Mouse (Mus musculus) megakaryocyte, embryonic 14.5 days (primary cell): ENCODE data around the gene Plekhg4. TPM values are rescaled to one million over a fixed set of nuclear protein-coding genes. Genes with fewer than 3 reads are reported as not detected.
A peak's percentile ranks its signal among the peaks of the same experiment; 100 is the strongest.

ENCODE experiments used
- H3K27me3 ChIP-seq: replicated peaks from 2 replicates; pipeline ENCODE3; 2012; ENCODE audit warnings: inconsistent platforms
- H3K36me3 ChIP-seq: replicated peaks from 2 replicates; pipeline ENCODE3; 2012; ENCODE audit warnings: low read length, inconsistent platforms, mixed read lengths
- H3K4me1 ChIP-seq: 2 replicates; pipeline ENCODE4 v1.6.1; 2012; ENCODE audit warnings: inconsistent platforms
- H3K4me3 ChIP-seq: replicated peaks from 2 replicates; pipeline ENCODE3; 2012; ENCODE audit warnings: moderate library complexity, mild to moderate bottlenecking, inconsistent platforms
- H3K9me3 ChIP-seq: 2 replicates; pipeline ENCODE4 v1.6.1; 2012; ENCODE audit warnings: inconsistent platforms
- FLI1 ChIP-seq: IDR thresholded peaks from 2 replicates; pipeline ENCODE4 v1.6.1; 2012; ENCODE audit warnings: low read length, inconsistent platforms, mixed read lengths
- GATA1 ChIP-seq: IDR thresholded peaks from 3 replicates; pipeline ENCODE4 v1.6.1; 2012; ENCODE audit warnings: mixed read lengths, low read length, inconsistent platforms, borderline replicate concordance
- polyA plus RNA-seq: library from polyadenylated mRNA; stranded (reverse); fragments of >175 nt; gene quantifications from 2 replicates; pipeline ENCODE4 v1.2.3, GENCODE M21; 2012; ENCODE audit warnings: low replicate concordance; ENCODE audit not compliant: insufficient read depth

The Plekhg4 gene
- polyA plus RNA-seq, 1 experiment, result 0.02 TPM

DNA sequence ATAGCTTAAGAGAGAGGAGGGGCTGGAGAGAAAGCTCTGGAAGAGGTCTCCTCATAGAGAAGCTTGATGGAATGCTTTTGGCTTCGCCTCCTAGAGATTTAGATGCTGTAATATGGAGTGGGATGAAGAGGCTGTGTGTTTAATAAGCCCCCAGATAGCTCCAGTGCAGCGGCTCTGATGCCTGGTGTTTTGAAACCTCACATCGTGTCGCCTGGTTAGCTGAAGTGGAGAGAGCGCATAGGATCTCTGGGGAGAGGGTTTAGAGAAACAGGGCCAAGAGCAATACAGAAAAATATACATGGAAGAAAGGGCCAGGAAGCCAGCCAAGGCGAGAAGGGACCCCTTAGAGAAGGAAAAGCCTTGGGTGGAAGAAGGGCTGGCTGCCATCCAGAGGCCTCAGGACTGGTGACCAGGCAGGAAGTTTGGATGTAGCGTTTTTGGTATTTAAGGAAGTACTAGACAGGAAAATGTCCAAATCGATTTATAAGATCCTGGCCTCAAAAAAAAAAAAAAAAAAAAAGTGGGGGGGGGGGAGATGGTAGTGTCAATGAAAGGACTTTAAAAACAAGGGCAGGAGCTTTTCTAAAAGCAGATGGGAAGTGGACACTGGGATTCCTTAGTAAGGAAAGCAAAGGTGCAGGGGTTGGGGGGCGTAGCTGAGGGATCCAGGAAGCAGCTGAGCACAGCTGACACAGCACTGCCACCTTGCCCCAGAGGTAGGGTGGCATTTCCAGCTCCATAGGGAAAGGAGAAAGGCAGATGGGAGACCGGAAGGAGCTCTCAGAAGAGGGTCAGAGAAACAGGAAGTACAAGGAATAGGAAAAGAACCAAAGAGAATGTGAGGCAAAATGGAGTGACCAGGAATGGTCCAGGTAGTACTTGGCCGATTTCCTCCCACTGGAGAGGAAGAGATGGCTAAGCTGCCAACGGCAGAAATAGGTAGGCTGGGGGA, 11.0 kb upstream of the Plekhg4 start:
- Histone ChIP-seq H3K9me3 (no peaks in the 10 kb centered on the region), H3K36me3 (peaks cover 2% of the 10 kb centered on the region), H3K4me1 (peaks cover 32% of the 10 kb centered on the region), H3K4me3 (no peak overlapping the region), H3K27me3 (peaks cover 19% of the 10 kb centered on the region)
- TF ChIP-seq FLI1, result no peak
- TF ChIP-seq GATA1, result no peak

DNA sequence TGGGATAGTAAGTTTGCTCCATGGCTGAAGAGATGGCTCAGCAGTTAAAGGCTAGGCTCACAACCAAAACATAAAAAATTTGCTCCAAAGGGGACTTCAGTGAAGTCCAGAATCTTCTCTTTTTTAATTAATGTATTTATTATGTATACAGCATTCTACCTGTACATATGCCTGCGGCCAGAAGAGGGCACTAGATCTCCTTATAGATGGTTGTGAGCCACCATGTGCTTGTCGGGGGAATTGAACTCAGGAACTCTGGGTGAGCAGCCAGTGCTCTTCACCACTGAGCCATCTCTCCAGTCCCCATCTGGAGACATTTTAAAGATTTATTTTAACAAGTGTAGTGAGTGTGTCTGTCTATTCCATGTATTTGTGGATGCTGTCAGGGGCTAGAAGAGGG, 6.0 kb upstream of the Plekhg4 start:
- Histone ChIP-seq H3K4me1 (peaks cover 18% of the 10 kb centered on the region), H3K27me3 (peaks cover 47% of the 10 kb centered on the region)
- TF ChIP-seq FLI1 (no peak), GATA1 (no peak)

DNA sequence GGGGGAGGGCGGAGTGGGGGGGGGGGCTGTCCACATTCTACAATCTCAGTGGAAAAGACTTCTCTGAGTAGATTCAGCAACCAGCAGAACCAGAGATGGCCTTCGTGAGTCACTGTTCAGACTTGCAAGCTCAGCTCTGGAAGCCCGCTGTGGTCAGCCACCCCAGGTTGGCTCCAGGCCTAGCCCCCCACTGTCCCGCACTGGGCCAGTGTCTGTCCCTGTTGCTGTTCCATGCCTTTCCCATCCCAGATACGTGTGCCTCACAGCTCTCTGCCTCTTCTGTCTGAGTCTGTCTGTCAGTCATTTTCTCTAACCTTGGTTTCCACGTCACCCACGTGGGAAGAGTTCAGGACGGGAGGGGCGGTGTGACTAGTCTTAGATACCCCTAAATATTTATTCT, 601 bp upstream of the Plekhg4 start:
- Histone ChIP-seq H3K4me3 (no peak overlapping the region), H3K36me3 (peaks cover 2% of the 10 kb centered on the region), H3K4me1 (peaks cover 16% of the 10 kb centered on the region), H3K9me3 (peaks cover 14% of the 10 kb centered on the region), H3K27me3 (peaks cover 92% of the 10 kb centered on the region)
- TF ChIP-seq FLI1 (no peak), GATA1 (no peak)

More for the DNA sequence above, 6.0 kb upstream of the Plekhg4 start:
- Histone ChIP-seq H3K9me3 (no peaks in the 10 kb centered on the region; the same call in 1 of the 2 replicates), H3K36me3 (peaks cover 2% of the 10 kb centered on the region), H3K4me3 (no peak overlapping the region)

- Histone ChIP-seq H3K36me3 (no peaks in the 10 kb centered on the region), H3K9me3 (peaks cover 14% of the 10 kb centered on the region), H3K4me1 (peaks cover 16% of the 10 kb centered on the region), H3K4me3 (peak overlapping the region; percentile 57), H3K27me3 (peaks cover 92% of the 10 kb centered on the region)
- no peak for TF ChIP-seq FLI1
- no peak for TF ChIP-seq GATA1
Measured at GRCm38 (mm10) chr8:105374513-105374966, 1.5 kb downstream of the Plekhg4 start.

DNA sequence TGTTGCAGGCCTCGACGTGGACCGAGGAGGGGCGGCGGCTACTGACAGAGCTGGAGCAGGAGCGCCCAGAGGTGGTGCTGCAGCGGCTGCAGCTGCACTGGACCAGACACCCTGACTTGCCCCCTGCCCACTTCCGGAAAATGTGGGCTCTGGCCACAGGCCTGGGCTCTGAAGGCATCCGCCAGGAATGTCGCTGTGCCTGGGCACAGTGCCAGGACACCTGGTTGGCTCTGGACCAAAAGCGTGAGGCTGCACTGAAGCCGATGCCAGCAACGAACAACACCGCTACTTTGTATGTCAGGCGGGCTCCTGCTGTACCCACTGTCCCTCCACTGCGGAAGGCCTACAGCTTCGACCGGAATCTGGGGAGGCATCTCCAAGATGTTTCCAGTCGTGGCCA, 5.6 kb downstream of the Plekhg4 start:
- H3K4me1 ChIP-seq, result peaks cover 8% of the 10 kb centered on the region; the same call in 1 of the 2 replicates
- H3K36me3 ChIP-seq, result no peaks in the 10 kb centered on the region
- no peak overlapping the region for H3K4me3 ChIP-seq
- H3K9me3 ChIP-seq, result peaks cover 14% of the 10 kb centered on the region
- TF ChIP-seq GATA1 (no peak), FLI1 (no peak)
- H3K27me3 ChIP-seq, result peaks cover 90% of the 10 kb centered on the region

DNA sequence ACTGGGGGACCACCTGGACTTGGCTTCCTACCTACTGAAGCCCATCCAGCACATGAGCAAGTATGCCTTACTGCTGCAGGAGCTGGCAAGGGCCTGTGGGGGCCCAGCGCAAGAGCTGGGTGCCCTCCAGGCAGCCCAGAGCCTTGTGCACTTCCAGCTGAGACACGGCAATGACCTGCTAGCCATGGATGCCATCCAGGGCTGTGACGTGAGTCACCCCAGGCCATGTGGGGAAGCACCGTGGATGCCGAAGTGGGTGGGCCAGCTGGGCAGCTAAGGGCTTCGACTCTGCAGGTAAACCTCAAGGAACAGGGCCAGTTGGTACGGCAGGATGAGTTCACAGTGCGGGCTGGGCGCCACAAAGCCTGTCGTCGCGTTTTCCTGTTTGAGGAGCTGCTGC, 7.2 kb downstream of the Plekhg4 start:
- Histone ChIP-seq H3K36me3 (no peaks in the 10 kb centered on the region), H3K4me3 (no peak overlapping the region)
- TF ChIP-seq GATA1, result no peak
- TF ChIP-seq FLI1, result no peak

DNA sequence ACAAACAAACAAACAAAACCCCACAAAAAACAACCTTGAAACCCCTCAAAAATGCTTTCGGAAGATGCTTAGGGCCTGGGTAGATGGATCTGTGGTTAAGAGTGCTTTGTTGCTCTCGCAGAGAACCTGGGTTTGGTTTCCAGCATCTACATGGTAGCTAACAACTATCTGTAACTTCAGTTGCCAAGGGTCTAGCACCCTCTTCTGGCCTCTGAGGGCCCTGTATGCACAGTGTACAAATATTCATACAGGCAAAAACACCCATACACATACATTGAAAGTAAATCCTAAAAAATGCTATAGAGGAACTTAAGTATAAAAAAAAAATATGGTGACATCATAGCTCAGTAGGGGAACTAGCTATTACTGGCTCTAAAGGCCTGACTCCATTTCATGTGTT, 11.0 kb downstream of the Plekhg4 start:
- Histone ChIP-seq H3K27me3 (peaks cover 80% of the 10 kb centered on the region), H3K4me1 (peaks cover 3% of the 10 kb centered on the region; the same call in 1 of the 2 replicates), H3K4me3 (no peak overlapping the region), H3K36me3 (no peaks in the 10 kb centered on the region), H3K9me3 (peaks cover 4% of the 10 kb centered on the region; the same call in 1 of the 2 replicates)
- TF ChIP-seq GATA1 (no peak), FLI1 (no peak)

More for the DNA sequence above, 7.2 kb downstream of the Plekhg4 start:
- no peaks in the 10 kb centered on the region; the same call in 1 of the 2 replicates for H3K4me1 ChIP-seq
- H3K9me3 ChIP-seq, result peaks cover 6% of the 10 kb centered on the region
- H3K27me3 ChIP-seq, result peaks cover 81% of the 10 kb centered on the region

- no peak for TF ChIP-seq FLI1
- no peak for TF ChIP-seq GATA1
Measured at GRCm38 (mm10) chr8:105387151-105387550, 14.1 kb downstream of the Plekhg4 start.

DNA sequence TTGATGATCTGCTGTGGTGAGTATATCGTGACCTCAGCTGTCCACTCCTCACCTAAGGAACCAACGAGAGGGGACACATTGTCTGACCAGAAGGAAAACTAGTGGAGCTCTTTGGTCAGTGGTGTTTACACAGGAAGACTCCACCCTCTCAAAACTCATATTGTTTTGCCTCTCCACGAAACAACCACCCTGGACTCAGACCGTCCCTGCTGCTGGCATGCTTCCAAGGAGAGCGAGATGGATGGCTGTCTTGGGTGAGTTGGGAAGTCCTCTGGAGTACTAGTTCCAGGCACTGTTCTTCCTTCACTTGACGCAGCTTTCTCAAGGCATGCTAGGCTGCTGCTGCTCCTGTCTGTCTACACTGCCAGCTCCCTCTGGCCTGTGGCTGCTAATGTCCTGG, 16.0 kb downstream of the Plekhg4 start:
- peaks cover 27% of the 10 kb centered on the region for H3K4me1 ChIP-seq
- H3K27me3 ChIP-seq, result peaks cover 86% of the 10 kb centered on the region
- no peak for TF ChIP-seq FLI1
- TF ChIP-seq GATA1, result no peak
- no peak overlapping the region for H3K4me3 ChIP-seq
- no peaks in the 10 kb centered on the region for H3K36me3 ChIP-seq
- peaks cover 15% of the 10 kb centered on the region for H3K9me3 ChIP-seq

More at GRCm38 (mm10) chr8:105387151-105387550, 14.1 kb downstream of the Plekhg4 start:
- Histone ChIP-seq H3K4me3 (no peak overlapping the region), H3K4me1 (peaks cover 21% of the 10 kb centered on the region), H3K27me3 (peaks cover 76% of the 10 kb centered on the region), H3K36me3 (no peaks in the 10 kb centered on the region), H3K9me3 (peaks cover 11% of the 10 kb centered on the region)
